Mouse (Mus musculus): ENCODE measurements at regions not wholly inside any gene's neighbourhood (a gene's known extent, or its start where the extent isn't known, plus 50 kb on each side); places are given as distances from the start of the nearest gene placed in this dataset.

DNA sequence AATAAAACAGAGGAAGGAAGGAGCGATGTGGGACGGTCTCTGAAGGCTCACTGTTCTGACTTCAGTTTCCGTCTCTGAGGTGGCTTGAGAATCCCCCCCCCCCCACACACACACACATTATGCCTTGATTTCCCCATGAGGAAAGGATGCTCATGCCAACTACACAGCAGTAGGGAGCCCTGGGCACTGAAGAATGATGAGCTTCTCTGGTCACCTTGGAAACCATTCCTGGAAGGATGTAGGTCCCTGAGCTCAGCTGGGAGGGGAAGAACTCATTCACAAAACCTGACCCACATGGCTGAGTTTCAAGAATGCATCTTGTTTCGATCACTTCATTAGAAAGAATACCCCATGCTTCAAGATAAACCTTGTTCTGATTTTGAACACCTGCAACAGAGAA lies 422.2 kb downstream of the Cmpk2 start:
- TF ChIP-seq CTCF (IDR thresholded peaks at IDR 0.05; ENCODE audit: insufficient read depth, low read depth, low read length): no peak
- TF ChIP-seq POLR2A (IDR thresholded peaks at IDR 0.05; ENCODE audit: insufficient read depth, low read depth, low read length): no peak
